Mouse (Mus musculus) C2C12 (cell line): ENCODE data around the gene Pard3b. TPM values are rescaled to one million over a fixed set of nuclear protein-coding genes. Genes with fewer than 3 reads are reported as not detected.

Source experiments
- H3K27me3 ChIP-seq: one replicate; pipeline ENCODE4 v1.6.1; 2011; ENCODE audit not compliant: control insufficient read depth, insufficient read depth, insufficient read length
- H3K36me3 ChIP-seq: one replicate; pipeline ENCODE4 v1.6.1; 2011; ENCODE audit not compliant: control insufficient read depth, insufficient read depth
- H3K4me3 ChIP-seq: one replicate; pipeline ENCODE4 v1.5.1; 2011; ENCODE audit warnings: mild to moderate bottlenecking, control low read depth; ENCODE audit not compliant: poor library complexity, insufficient read depth, severe bottlenecking
- H3K79me2 ChIP-seq: one replicate; pipeline ENCODE4 v1.6.1; 2011; ENCODE audit not compliant: control insufficient read depth, insufficient read depth
- H3K79me3 ChIP-seq: one replicate; pipeline ENCODE4 v1.6.1; 2011; ENCODE audit warnings: low read depth, control low read depth
- H3ac ChIP-seq: one replicate; pipeline ENCODE3; 2011; ENCODE audit warnings: low read depth; ENCODE audit not compliant: control insufficient read depth, insufficient read length
- CEBPB ChIP-seq: IDR thresholded peaks from one replicate; pipeline ENCODE4 v1.6.1; 2011; ENCODE audit warnings: low read depth, mild to moderate bottlenecking, control low read depth, moderate library complexity
- CTCF ChIP-seq: IDR thresholded peaks from one replicate; pipeline ENCODE4 v1.5.1; 2011; ENCODE audit not compliant: control insufficient read depth, insufficient read depth, insufficient read length
- FOSL1 ChIP-seq: IDR thresholded peaks from one replicate; pipeline ENCODE4 v1.8.0; 2011; ENCODE audit warnings: mild to moderate bottlenecking, low read length; ENCODE audit not compliant: poor library complexity, insufficient read depth, severe bottlenecking
- MAX ChIP-seq: IDR thresholded peaks from one replicate; pipeline ENCODE4 v1.6.1; 2011; ENCODE audit warnings: mild to moderate bottlenecking, control low read depth
- MYOD1 ChIP-seq: IDR thresholded peaks from one replicate; pipeline ENCODE4 v1.6.1; 2011; ENCODE audit warnings: low read depth; ENCODE audit not compliant: control insufficient read depth, insufficient read length
- MYOG ChIP-seq: IDR thresholded peaks from one replicate; pipeline ENCODE4 v1.6.1; 2011; ENCODE audit not compliant: control insufficient read depth, insufficient read length; ENCODE audit errors: extremely low read depth
- USF1 ChIP-seq: IDR thresholded peaks from one replicate; pipeline ENCODE4 v1.6.1; 2011; ENCODE audit warnings: low read depth, mild to moderate bottlenecking, control low read depth, moderate library complexity
- polyA plus RNA-seq: library from polyadenylated mRNA; unstranded; fragments of >200 nt; fragmentation: generic; extraction: Trizol; gene quantifications from one replicate; pipeline ENCODE4 v1.2.1, GENCODE M21; 2012; ENCODE audit warnings: missing spikeins

Pard3b gene
- polyA plus RNA-seq, 1 experiment: 0.20 TPM

- Histone ChIP-seq H3K79me2 (no peaks in the 10 kb centered on the region), H3K4me3 (no peak overlapping the region), H3ac (no peak overlapping the region), H3K79me3 (no peaks in the 10 kb centered on the region), H3K27me3 (no peaks in the 10 kb centered on the region), H3K36me3 (no peaks in the 10 kb centered on the region)
- no peak for TF ChIP-seq CTCF
- TF ChIP-seq USF1: no peak
- no peak for TF ChIP-seq MYOD1
- TF ChIP-seq FOSL1: no peak
- no peak for TF ChIP-seq MYOG
- no peak for TF ChIP-seq CEBPB
- TF ChIP-seq MAX: no peak
Measured at GRCm38 (mm10) chr1:62433891-62434290, 795.3 kb downstream of the Pard3b start.

GRCm38 (mm10) chr1:62435844-62436243, 797.2 kb downstream of the Pard3b start:
- Histone ChIP-seq H3K79me2 (no peaks in the 10 kb centered on the region), H3ac (no peak overlapping the region), H3K79me3 (no peaks in the 10 kb centered on the region), H3K4me3 (no peak overlapping the region), H3K36me3 (no peaks in the 10 kb centered on the region), H3K27me3 (no peaks in the 10 kb centered on the region)
- TF ChIP-seq FOSL1 (no peak), CEBPB (no peak), USF1 (no peak)

GRCm38 (mm10) chr1:62436304-62436703, 797.7 kb downstream of the Pard3b start:
- H3ac ChIP-seq: no peak overlapping the region
- H3K4me3 ChIP-seq: no peak overlapping the region
- no peaks in the 10 kb centered on the region for H3K79me3 ChIP-seq
- no peaks in the 10 kb centered on the region for H3K36me3 ChIP-seq
- no peaks in the 10 kb centered on the region for H3K79me2 ChIP-seq
- no peaks in the 10 kb centered on the region for H3K27me3 ChIP-seq
- TF ChIP-seq MAX: no peak
- no peak for TF ChIP-seq CEBPB
- TF ChIP-seq FOSL1: no peak
- TF ChIP-seq USF1: no peak
- TF ChIP-seq MYOD1: no peak
- no peak for TF ChIP-seq MYOG
- TF ChIP-seq CTCF: no peak

- no peak for TF ChIP-seq FOSL1
- TF ChIP-seq MYOG: no peak
- no peak for TF ChIP-seq CEBPB
- no peak for TF ChIP-seq MYOD1
- no peak for TF ChIP-seq USF1
- TF ChIP-seq MAX: no peak
- TF ChIP-seq CTCF: no peak
- Histone ChIP-seq H3ac (no peak overlapping the region), H3K27me3 (no peaks in the 10 kb centered on the region), H3K79me3 (no peaks in the 10 kb centered on the region), H3K4me3 (no peak overlapping the region), H3K36me3 (no peaks in the 10 kb centered on the region), H3K79me2 (no peaks in the 10 kb centered on the region)
Measured at GRCm38 (mm10) chr1:62437493-62437892, 798.9 kb downstream of the Pard3b start.

GRCm38 (mm10) chr1:62444406-62444805, 805.8 kb downstream of the Pard3b start:
- Histone ChIP-seq H3K27me3 (no peaks in the 10 kb centered on the region), H3K36me3 (no peaks in the 10 kb centered on the region), H3K79me2 (no peaks in the 10 kb centered on the region), H3ac (no peak overlapping the region), H3K4me3 (no peak overlapping the region), H3K79me3 (no peaks in the 10 kb centered on the region)
- TF ChIP-seq CTCF (no peak), USF1 (no peak), FOSL1 (no peak), MYOG (no peak), MAX (no peak), MYOD1 (no peak), CEBPB (no peak)

- Histone ChIP-seq H3K36me3 (no peaks in the 10 kb centered on the region), H3K79me3 (no peaks in the 10 kb centered on the region), H3K4me3 (no peak overlapping the region), H3K79me2 (no peaks in the 10 kb centered on the region), H3ac (no peak overlapping the region), H3K27me3 (no peaks in the 10 kb centered on the region)
- no peak for TF ChIP-seq FOSL1
- no peak for TF ChIP-seq USF1
- TF ChIP-seq MAX: no peak
- no peak for TF ChIP-seq CTCF
- TF ChIP-seq MYOD1: no peak
- TF ChIP-seq MYOG: no peak
- no peak for TF ChIP-seq CEBPB
Measured at GRCm38 (mm10) chr1:62446818-62447217, 808.2 kb downstream of the Pard3b start.
